Mouse (Mus musculus): Measurements from ENCODE around the gene Sf3b1. TPM values are rescaled to one million over a fixed set of nuclear protein-coding genes. Genes with fewer than 3 reads are reported as not detected.

Gene Sf3b1
- total and polyA plus RNA-seq, 3 experiments, result 111 to 167 (median 118) TPM

- H3K9ac ChIP-seq (ENCODE audit: control insufficient read depth, low read depth, low read length, poor library complexity, severe bottlenecking), result peak overlapping the region; percentile 97
- H3K4me1 ChIP-seq (ENCODE audit: control insufficient read depth in 1 of 2, insufficient read depth in 2 of 2, low read length in 2 of 2), result peaks cover 12 to 18% of the 10 kb centered on the region in 2 experiments; a peak in 3 of 4 replicates
- H3K4me3 ChIP-seq (ENCODE audit: control insufficient read depth in 1 of 2, insufficient read depth in 1 of 2, low read depth in 2 of 2, low read length in 2 of 2), result peak overlapping the region; percentile 86 to 98
- DNase-seq (ENCODE audit: low read depth, low spot score), result peak; percentile 48
- H3K27me3 ChIP-seq (ENCODE audit: control insufficient read depth in 1 of 2, insufficient read depth in 2 of 2, low read length in 2 of 2), result no peaks in the 10 kb centered on the region
- H3K27ac ChIP-seq (ENCODE audit: control insufficient read depth, low read depth, low read length), result peak overlapping the region; percentile 88
- H3K36me3 ChIP-seq (ENCODE audit: control insufficient read depth in 1 of 2, insufficient read depth in 2 of 2, low read length in 2 of 2), result peaks cover 2 to 48% of the 10 kb centered on the region in 2 experiments; a peak in 3 of 4 replicates
- H3K9me3 ChIP-seq (replicated peaks; ENCODE audit: insufficient read depth, low read length), result no peaks in the 10 kb centered on the region
- TF ChIP-seq TBP (IDR thresholded peaks at IDR 0.05; ENCODE audit: low read depth, low read length), result no peak
- 0 out of 2 replicates have a peak, but pooled peaks have one; percentile 35 for TF ChIP-seq MXI1 (IDR thresholded peaks at IDR 0.05; ENCODE audit: low read depth, low read length)
- TF ChIP-seq ZNF384 (IDR thresholded peaks at IDR 0.05; ENCODE audit: low read depth, low read length), result peak; percentile 73
- peak; percentile 6; the same call in 1 of the 2 replicates for TF ChIP-seq SIN3A (IDR thresholded peaks at IDR 0.05; ENCODE audit: low read length)
- peak in 1 of 3 experiments; percentile 21; a peak in 1 of 6 replicates for TF ChIP-seq CTCF (IDR thresholded peaks at IDR 0.05 in 2 of 3, conservative IDR thresholded peaks at IDR 0.05 in 1 of 3; ENCODE audit: control insufficient read depth in 1 of 3, insufficient read depth in 1 of 3, low read depth in 2 of 3, low read length in 3 of 3, poor library complexity in 1 of 3, severe bottlenecking in 1 of 3)
- peaks cover 61% of the 10 kb centered on the region for H3K79me2 ChIP-seq (ENCODE audit: control insufficient read depth, insufficient read depth, low read length, poor library complexity)
Measured at GRCm38 (mm10) chr1:55025656-55026430, 1.4 kb downstream of the Sf3b1 start.

GRCm38 (mm10) chr1:55021907-55022306, 5.4 kb downstream of the Sf3b1 start:
- peaks cover 7 to 13% of the 10 kb centered on the region in 2 experiments; a peak in 3 of 4 replicates for H3K4me1 ChIP-seq (ENCODE audit: control insufficient read depth in 1 of 2, insufficient read depth in 2 of 2, low read length in 2 of 2)
- TF ChIP-seq ZNF384 (IDR thresholded peaks at IDR 0.05; ENCODE audit: low read depth, low read length) (peak; percentile 69), MXI1 (IDR thresholded peaks at IDR 0.05; ENCODE audit: low read depth, low read length) (no peak)
- H3K36me3 ChIP-seq (ENCODE audit: control insufficient read depth in 1 of 2, insufficient read depth in 2 of 2, low read length in 2 of 2), result peaks cover 18 to 41% of the 10 kb centered on the region in 2 experiments
- H3K27ac ChIP-seq (ENCODE audit: control insufficient read depth, low read depth, low read length), result no peak overlapping the region
- peaks cover 80% of the 10 kb centered on the region for H3K79me2 ChIP-seq (ENCODE audit: control insufficient read depth, insufficient read depth, low read length, poor library complexity)
- H3K9me3 ChIP-seq (replicated peaks; ENCODE audit: insufficient read depth, low read length), result no peaks in the 10 kb centered on the region
- H3K9ac ChIP-seq (ENCODE audit: control insufficient read depth, low read depth, low read length, poor library complexity, severe bottlenecking), result no peak overlapping the region
- no peak overlapping the region for H3K4me3 ChIP-seq (ENCODE audit: control insufficient read depth in 1 of 2, insufficient read depth in 1 of 2, low read depth in 2 of 2, low read length in 2 of 2)
- no peak for DNase-seq (ENCODE audit: low read depth, low spot score)
- H3K27me3 ChIP-seq (ENCODE audit: control insufficient read depth in 1 of 2, insufficient read depth in 2 of 2, low read length in 2 of 2), result no peaks in the 10 kb centered on the region

- no peak overlapping the region for H3K4me3 ChIP-seq (ENCODE audit: control insufficient read depth in 1 of 2, insufficient read depth in 1 of 2, low read depth in 2 of 2, low read length in 2 of 2)
- peaks cover 0 to 70% of the 10 kb centered on the region in 2 experiments; a peak in 2 of 4 replicates for H3K36me3 ChIP-seq (ENCODE audit: control insufficient read depth in 1 of 2, insufficient read depth in 2 of 2, low read length in 2 of 2)
- peak; percentile 63 for DNase-seq (ENCODE audit: low read depth, low spot score)
- H3K9me3 ChIP-seq (replicated peaks; ENCODE audit: insufficient read depth, low read length), result no peaks in the 10 kb centered on the region
- H3K9ac ChIP-seq (ENCODE audit: control insufficient read depth, low read depth, low read length, poor library complexity, severe bottlenecking), result no peak overlapping the region
- no peaks in the 10 kb centered on the region; the same call in 1 of the 2 replicates for H3K79me2 ChIP-seq (ENCODE audit: control insufficient read depth, insufficient read depth, low read length, poor library complexity)
- no peak overlapping the region for H3K27ac ChIP-seq (ENCODE audit: control insufficient read depth, low read depth, low read length)
- TF ChIP-seq CTCF (IDR thresholded peaks at IDR 0.05 in 2 of 3, conservative IDR thresholded peaks at IDR 0.05 in 1 of 3; ENCODE audit: control insufficient read depth in 1 of 3, insufficient read depth in 1 of 3, low read depth in 2 of 3, low read length in 3 of 3, poor library complexity in 1 of 3, severe bottlenecking in 1 of 3) (peak; percentile 13 to 53 (median 26); a peak in 5 of 6 replicates), SIN3A (IDR thresholded peaks at IDR 0.05; ENCODE audit: low read length) (0 out of 2 replicates have a peak, but pooled peaks have one; percentile 32), ZC3H11A (IDR thresholded peaks at IDR 0.05; ENCODE audit: low read depth, low read length) (no peak), USF1 (IDR thresholded peaks at IDR 0.05; ENCODE audit: low read depth, low read length) (peak; percentile 37; the same call in 1 of the 2 replicates), RAD21 (IDR thresholded peaks at IDR 0.05; ENCODE audit: low read depth, low read length) (0 out of 2 replicates have a peak, but pooled peaks have one; percentile 1), ZNF384 (IDR thresholded peaks at IDR 0.05; ENCODE audit: low read depth, low read length) (peak; percentile 59; the same call in 1 of the 2 replicates), SMC3 (IDR thresholded peaks at IDR 0.05; ENCODE audit: low read depth, low read length) (peak; percentile 30), MYC (IDR thresholded peaks at IDR 0.05; ENCODE audit: low read depth, low read length) (0 out of 2 replicates have a peak, but pooled peaks have one; percentile 54), MXI1 (IDR thresholded peaks at IDR 0.05; ENCODE audit: low read depth, low read length) (0 out of 2 replicates have a peak, but pooled peaks have one; percentile 9), NELFE (IDR thresholded peaks at IDR 0.05; ENCODE audit: low read depth, low read length) (no peak), USF2 (IDR thresholded peaks at IDR 0.05; ENCODE audit: borderline replicate concordance in 1 of 2, insufficient read depth in 1 of 2, low read depth in 1 of 2, low read length in 2 of 2) (no peak), MYB (IDR thresholded peaks at IDR 0.05; ENCODE audit: low read depth, low read length) (no peak), MAFK (IDR thresholded peaks at IDR 0.05; ENCODE audit: borderline replicate concordance, low read depth, low read length) (no peak)
- H3K27me3 ChIP-seq (ENCODE audit: control insufficient read depth in 1 of 2, insufficient read depth in 2 of 2, low read length in 2 of 2), result no peaks in the 10 kb centered on the region
- no peaks in the 10 kb centered on the region for H3K4me1 ChIP-seq (ENCODE audit: control insufficient read depth in 1 of 2, insufficient read depth in 2 of 2, low read length in 2 of 2)
Measured at GRCm38 (mm10) chr1:55012513-55012912, 14.8 kb downstream of the Sf3b1 start.

All from MEL (cell line).